Mouse (Mus musculus) layer of hippocampus, adult 18-20 months (tissue): ENCODE results near the gene Abhd17a. TPM values are rescaled to one million over a fixed set of nuclear protein-coding genes. Genes with fewer than 3 reads are reported as not detected.

Source experiments
- DNase-seq, 2 experiments: peaks; one replicate each; pipeline ENCODE4 v3.0.0; 2022; ENCODE audit warnings: low spot score in 2 of 2
- microRNA-seq, 2 experiments: library from miRNA; unstranded; fragments of <30 nt; microRNA quantifications; one replicate each; pipeline ENCODE4 v1.2.0; 2021
- total RNA-seq, 2 experiments: library from RNA; stranded (reverse); gene quantifications; 2 replicates each; pipeline ENCODE4 v1.2.3; 2021

Gene Abhd17a
- total RNA-seq, 2 experiments from 2014 or later: 166 to 168 TPM

DNA sequence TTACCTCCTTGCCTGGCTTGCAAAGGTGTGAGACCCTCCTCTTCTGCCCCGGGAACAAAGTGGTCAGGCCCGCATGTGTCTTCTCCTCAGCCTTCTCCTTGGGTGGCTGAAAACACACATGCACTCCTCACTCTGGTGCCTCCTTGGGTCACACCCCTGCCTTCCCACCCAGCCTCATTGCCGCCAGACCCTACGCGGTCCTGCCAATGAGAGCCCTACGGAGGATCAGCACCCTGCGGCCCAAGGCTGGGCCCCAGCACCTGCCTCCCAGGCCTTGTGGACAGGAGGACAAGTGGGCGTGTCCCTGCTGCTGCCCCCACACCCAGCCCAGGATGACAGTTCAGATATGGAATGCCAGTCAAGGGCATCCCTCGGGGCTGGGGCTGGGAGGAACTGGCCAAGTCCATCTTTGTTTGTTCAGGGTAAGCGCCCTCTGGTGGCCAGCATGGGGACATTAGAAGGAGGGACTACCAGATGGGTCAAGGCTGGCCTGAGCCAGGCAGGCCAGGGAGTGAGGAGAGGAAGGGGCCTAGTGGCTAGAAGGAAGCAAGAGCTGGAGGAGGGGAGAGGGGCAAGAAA lies 41.6 kb downstream of the Abhd17a start:
- no peak for DNase-seq

DNA sequence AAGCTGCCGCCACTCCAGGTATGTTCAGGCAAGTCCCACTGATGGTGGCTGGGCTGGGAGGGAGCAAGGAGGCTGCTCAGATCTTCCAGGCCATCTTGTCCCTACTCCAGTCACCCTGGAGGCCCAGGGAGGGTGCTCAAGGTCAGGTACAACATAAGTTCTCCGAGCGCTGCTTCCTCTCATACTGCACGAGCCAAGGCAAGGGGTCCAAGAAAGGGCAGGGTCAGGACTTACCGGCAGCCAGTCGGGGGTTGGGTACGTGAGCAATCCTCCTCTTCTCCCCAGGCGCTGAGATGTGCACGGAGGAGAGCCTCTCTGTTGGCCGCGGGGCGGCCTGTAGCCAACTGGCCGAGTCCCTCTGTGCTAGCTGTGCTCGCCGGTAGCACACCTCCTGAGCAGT lies 42.6 kb downstream of the Abhd17a start:
- no peak for DNase-seq

- no peak for DNase-seq
These were observed 43.2 kb downstream of the Abhd17a start for GRCm38 (mm10) chr10:80546945-80547344.

DNA sequence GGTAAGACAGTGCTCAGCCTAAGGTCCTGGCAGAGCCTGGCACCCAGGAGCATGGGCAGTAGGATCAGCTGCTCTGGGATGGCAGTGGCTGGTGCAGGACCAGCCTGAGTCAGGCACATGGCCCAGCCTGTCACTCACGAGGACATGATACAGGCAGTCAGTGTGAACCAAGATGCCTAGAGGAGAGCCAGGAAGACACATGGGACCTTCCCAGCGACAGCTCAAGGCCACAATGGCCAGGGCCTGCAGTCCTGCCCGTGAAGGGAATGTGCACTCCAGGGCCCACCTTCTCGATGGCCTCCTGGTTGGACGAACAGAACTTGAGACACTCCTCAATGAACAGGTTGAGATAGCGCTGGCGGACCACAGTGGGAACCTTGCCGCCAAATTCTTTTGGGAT lies 44.6 kb downstream of the Abhd17a start:
- DNase-seq: no peak

GRCm38 (mm10) chr10:80543873-80544272 lies 46.3 kb downstream of the Abhd17a start:
- DNase-seq: no peak

DNA sequence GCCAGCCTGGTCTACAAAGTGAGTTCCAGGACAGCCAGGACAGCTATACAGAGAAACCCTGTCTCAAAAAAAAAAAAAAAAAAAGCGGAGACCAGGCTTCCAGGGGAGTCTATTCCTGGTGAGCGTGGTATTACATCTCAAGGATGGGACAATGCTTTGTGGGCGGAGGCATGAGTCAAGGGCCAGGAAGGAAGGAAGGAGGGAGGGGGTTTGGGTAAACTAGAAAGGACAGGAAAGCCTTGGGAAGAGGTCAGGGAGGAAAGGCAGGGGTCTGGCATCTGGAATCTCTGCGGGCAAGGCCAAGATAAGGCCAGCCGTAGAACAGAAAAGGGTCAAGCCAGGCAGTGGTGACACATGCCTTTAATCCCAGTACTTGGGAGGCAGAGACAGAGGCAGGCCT lies 50.6 kb downstream of the Abhd17a start:
- no peak for DNase-seq

GRCm38 (mm10) chr10:80538710-80539394 lies 51.3 kb downstream of the Abhd17a start, which contains the start of gene Atp8b3:
Atp8b3 (minus strand) TSS chr10:80539124.
- DNase-seq: no peak

GRCm38 (mm10) chr10:80538180-80538579 lies 52.0 kb downstream of the Abhd17a start:
- no peak for DNase-seq

DNA sequence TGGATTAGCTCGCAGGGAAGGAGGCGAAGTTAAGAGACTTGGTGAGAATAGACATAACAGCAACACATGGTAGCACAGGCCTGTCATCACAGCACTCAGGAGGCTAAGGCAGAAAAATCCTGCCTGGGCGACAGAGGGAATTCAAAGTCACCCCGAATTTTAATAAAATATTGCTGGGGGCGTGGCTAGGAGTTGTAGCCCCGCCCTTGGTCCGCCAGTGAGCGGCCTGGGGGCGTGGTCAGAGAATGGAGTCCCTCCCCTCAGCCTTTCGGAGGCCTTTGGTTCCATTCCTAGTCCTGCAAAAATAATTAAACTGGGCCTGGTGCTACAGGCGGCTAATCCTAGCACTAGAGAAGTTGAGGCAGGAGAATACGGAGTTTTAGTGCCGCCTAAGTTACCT lies 54.4 kb downstream of the Abhd17a start:
- no peak for DNase-seq

- DNase-seq: no peak
These were observed 55.1 kb downstream of the Abhd17a start for GRCm38 (mm10) chr10:80535071-80535470.

DNA sequence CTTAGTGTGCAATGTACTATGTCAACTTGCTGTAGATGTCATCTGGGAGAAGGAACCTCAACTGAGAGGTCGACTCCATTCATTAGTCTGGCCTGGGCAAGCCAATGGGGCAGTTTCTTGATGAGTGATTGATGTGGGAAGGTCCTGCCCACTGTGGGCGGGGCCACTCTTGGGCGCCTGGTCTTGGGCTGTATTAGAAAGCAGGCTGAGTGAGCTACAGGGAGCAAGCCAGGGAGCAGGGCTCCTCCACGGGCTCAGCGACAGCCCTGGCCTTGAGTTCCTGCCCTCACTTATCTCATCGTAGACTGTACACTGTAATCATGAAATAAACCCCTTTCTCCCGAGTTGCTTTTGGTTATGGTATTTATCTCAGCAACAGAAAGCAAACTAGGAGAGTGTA lies 56.4 kb downstream of the Abhd17a start:
- DNase-seq: no peak

Small RNA genes lying within 50 kb of the gene (microRNA-seq; reads per million reads assigned to microRNA genes)
- gene Mir6912: 3.5 reads per million in 2 experiments

Other genes starting within 250 kb of the Abhd17a start
- gene Adamtsl5, start 241.9 kb downstream of the Abhd17a start, total RNA-seq: 1 to 10 TPM; 5.6 to 6.9 TPM
- 10 to 100 TPM; 30.3 to 30.5 TPM for gene Plk5, start 233.9 kb downstream of the Abhd17a start, total RNA-seq
- 10 to 100 TPM; 17.9 to 19.1 TPM for gene Mex3d, start 202.7 kb downstream of the Abhd17a start, total RNA-seq
- 100 to 1,000 TPM; 159 to 162 TPM for gene Mbd3, start 190.8 kb downstream of the Abhd17a start, total RNA-seq
- gene Uqcr11, start 183.5 kb downstream of the Abhd17a start, total RNA-seq: 100 to 1,000 TPM; 410 to 413 TPM
- gene Tcf3, start 156.7 kb downstream of the Abhd17a start, total RNA-seq: 10 to 100 TPM; 27.1 to 27.3 TPM
- under 1 TPM in 1 of 2 experiments, not detected in 1; 0.07 TPM for gene Onecut3, start 95.5 kb downstream of the Abhd17a start, total RNA-seq
- gene Atp8b3, start 51.2 kb downstream of the Abhd17a start, total RNA-seq: under 1 TPM; 0.18 to 0.22 TPM
- gene Rexo1, start 28.8 kb downstream of the Abhd17a start, total RNA-seq: 10 to 100 TPM; 44.8 to 48.1 TPM
- gene Klf16, start 13.0 kb downstream of the Abhd17a start, total RNA-seq: 10 to 100 TPM; 57.3 to 62.1 TPM
- gene Scamp4, start 12.5 kb upstream of the Abhd17a start, total RNA-seq: 10 to 100 TPM; 43.9 to 54.4 TPM
- 1 to 10 TPM; 1.7 to 3.4 TPM for gene Adat3, start 12.5 kb upstream of the Abhd17a start, total RNA-seq
- 1 to 10 TPM; 2.6 to 3.1 TPM for gene Gm49322, start 15.7 kb upstream of the Abhd17a start, total RNA-seq
- gene Csnk1g2, start 32.5 kb upstream of the Abhd17a start, total RNA-seq: 100 to 1,000 TPM; 230 to 247 TPM
- gene Btbd2, start 66.7 kb upstream of the Abhd17a start, total RNA-seq: 100 to 1,000 TPM; 110 to 114 TPM
- gene Mknk2, start 87.8 kb upstream of the Abhd17a start, total RNA-seq: 10 to 100 TPM; 44.7 to 46.1 TPM
- 10 to 100 TPM; 13.2 to 13.5 TPM for gene Mob3a, start 111.6 kb upstream of the Abhd17a start, total RNA-seq
- gene Izumo4, start 111.8 kb upstream of the Abhd17a start, total RNA-seq: 10 to 100 TPM; 52.5 to 54.7 TPM
- 100 to 1,000 TPM; 138 TPM for gene Ap3d1, start 151.9 kb upstream of the Abhd17a start, total RNA-seq
- 10 to 100 TPM; 40.6 to 49.6 TPM for gene Dot1l, start 164.9 kb upstream of the Abhd17a start, total RNA-seq
- gene Sf3a2, start 207.9 kb upstream of the Abhd17a start, total RNA-seq: 10 to 100 TPM; 52.3 to 57.3 TPM
- gene Plekhj1, start 208.3 kb upstream of the Abhd17a start, total RNA-seq: 10 to 100 TPM; 63.3 to 71.2 TPM
- gene Amh, start 214.9 kb upstream of the Abhd17a start, total RNA-seq: 1 to 10 TPM; 3.3 to 3.6 TPM
- gene Jsrp1, start 223.2 kb upstream of the Abhd17a start, total RNA-seq: 1 to 10 TPM; 2.2 to 3.0 TPM
- gene Oaz1, start 236.3 kb upstream of the Abhd17a start, total RNA-seq: 100 to 1,000 TPM; 518 to 519 TPM